Mouse (Mus musculus): ENCODE results near the gene Nkd2.

- TF ChIP-seq CTCF (IDR thresholded peaks at IDR 0.05; ENCODE audit: borderline replicate concordance, extremely low read depth, insufficient read depth, insufficient read length) (no peak), POLR2A (IDR thresholded peaks at IDR 0.05; ENCODE audit: borderline replicate concordance, extremely low read depth, insufficient read depth, insufficient read length, poor library complexity, severe bottlenecking) (no peak)
These were observed 73.8 kb downstream of the Nkd2 start for GRCm38 (mm10) chr13:73773519-73774205.
